Mouse (Mus musculus): ENCODE measurements at regions not wholly inside any gene's neighbourhood (a gene's known extent, or its start where the extent isn't known, plus 50 kb on each side); places are given as distances from the start of the nearest gene placed in this dataset.

GRCm38 (mm10) chr2:128284822-128285421 is 159.1 kb downstream of the Bcl2l11 start:
- TF ChIP-seq CTCF (IDR thresholded peaks at IDR 0.05; ENCODE audit: borderline replicate concordance, insufficient read depth, low read depth, low read length) = no peak
- no peak for TF ChIP-seq POLR2A (IDR thresholded peaks at IDR 0.05; ENCODE audit: borderline replicate concordance, insufficient read depth, low read length)

All from cerebellum, adult 2 months (tissue).